Mouse (Mus musculus): ENCODE measurements at regions not wholly inside any gene's neighbourhood (a gene's known extent, or its start where the extent isn't known, plus 50 kb on each side); places are given as distances from the start of the nearest gene placed in this dataset.
"Not testable (repeated sequence)": the region's sequence is repeated elsewhere in the genome, so short reads cannot be mapped to it uniquely, and the experiment has no call there.

- not testable (repeated sequence) for ATAC-seq (ENCODE audit: low FRiP score); H3K27ac ChIP-seq (ENCODE audit: low read depth, low read length)
These were observed 112.4 kb upstream of the Tmem150c start for GRCm38 (mm10) chr5:100271975-100272374.

GRCm38 (mm10) chr5:100270841-100271686, 111.5 kb upstream of the Tmem150c start:
- H3K4me2 ChIP-seq (replicated peaks; ENCODE audit: low read depth, low read length): no peak overlapping the region
- ATAC-seq (ENCODE audit: low FRiP score) (no peak), DNase-seq (ENCODE audit: low spot score) (no peak)
- no peak overlapping the region for H3K27ac ChIP-seq (ENCODE audit: low read depth, low read length)
- H3K27me3 ChIP-seq (ENCODE audit: control insufficient read depth, insufficient read depth, low read length): no peaks in the 10 kb centered on the region
- H3K4me1 ChIP-seq (replicated peaks; ENCODE audit: control insufficient read depth, insufficient read depth, low read length): no peaks in the 10 kb centered on the region
- WGBS: 57% methylated on average over 12 of the region's 12 CpGs
- H3K9me3 ChIP-seq (ENCODE audit: control insufficient read depth, low read length): no peaks in the 10 kb centered on the region
- no peaks in the 10 kb centered on the region for H3K36me3 ChIP-seq (ENCODE audit: control insufficient read depth, insufficient read depth, low read length)
- no peak overlapping the region for H3K4me3 ChIP-seq (ENCODE audit: low read depth, low read length)
- H3K9ac ChIP-seq (ENCODE audit: low read depth, low read length): no peak overlapping the region

More at GRCm38 (mm10) chr5:100271975-100272374, 112.4 kb upstream of the Tmem150c start:
- not testable (repeated sequence) for H3K4me2 ChIP-seq (replicated peaks; ENCODE audit: low read depth, low read length); H3K4me3 ChIP-seq (ENCODE audit: low read depth, low read length); H3K4me1 ChIP-seq (replicated peaks; ENCODE audit: control insufficient read depth, insufficient read depth, low read length); DNase-seq (ENCODE audit: low spot score); H3K9me3 ChIP-seq (ENCODE audit: control insufficient read depth, low read length); H3K27me3 ChIP-seq (ENCODE audit: control insufficient read depth, insufficient read depth, low read length); H3K9ac ChIP-seq (ENCODE audit: low read depth, low read length); H3K36me3 ChIP-seq (ENCODE audit: control insufficient read depth, insufficient read depth, low read length)
- 91% methylated on average over 9 of the region's 9 CpGs for WGBS

- Histone ChIP-seq H3K27me3 (ENCODE audit: control insufficient read depth, insufficient read depth, low read length) (no peaks in the 10 kb centered on the region), H3K4me2 (replicated peaks; ENCODE audit: low read depth, low read length) (no peak overlapping the region), H3K9ac (ENCODE audit: low read depth, low read length) (no peak overlapping the region), H3K36me3 (ENCODE audit: control insufficient read depth, insufficient read depth, low read length) (no peaks in the 10 kb centered on the region), H3K9me3 (ENCODE audit: control insufficient read depth, low read length) (no peaks in the 10 kb centered on the region), H3K4me1 (replicated peaks; ENCODE audit: control insufficient read depth, insufficient read depth, low read length) (no peaks in the 10 kb centered on the region), H3K4me3 (ENCODE audit: low read depth, low read length) (no peak overlapping the region), H3K27ac (ENCODE audit: low read depth, low read length) (no peak overlapping the region)
- ATAC-seq (ENCODE audit: low FRiP score): no peak
- no peak for DNase-seq (ENCODE audit: low spot score)
- WGBS: 70% methylated on average over 8 of the region's 8 CpGs
These were observed 108.7 kb upstream of the Tmem150c start for GRCm38 (mm10) chr5:100268111-100268878.

GRCm38 (mm10) chr5:100266671-100267510, 107.3 kb upstream of the Tmem150c start:
- WGBS: 73% methylated on average over 17 of the region's 17 CpGs
- ATAC-seq (ENCODE audit: low FRiP score): no peak
- Histone ChIP-seq H3K9me3 (ENCODE audit: control insufficient read depth, low read length) (no peaks in the 10 kb centered on the region), H3K27me3 (ENCODE audit: control insufficient read depth, insufficient read depth, low read length) (no peaks in the 10 kb centered on the region), H3K4me2 (replicated peaks; ENCODE audit: low read depth, low read length) (no peak overlapping the region), H3K9ac (ENCODE audit: low read depth, low read length) (no peak overlapping the region), H3K4me3 (ENCODE audit: low read depth, low read length) (no peak overlapping the region), H3K36me3 (ENCODE audit: control insufficient read depth, insufficient read depth, low read length) (no peaks in the 10 kb centered on the region), H3K27ac (ENCODE audit: low read depth, low read length) (no peak overlapping the region), H3K4me1 (replicated peaks; ENCODE audit: control insufficient read depth, insufficient read depth, low read length) (no peaks in the 10 kb centered on the region)
- no peak for DNase-seq (ENCODE audit: low spot score)

- no peaks in the 10 kb centered on the region for H3K36me3 ChIP-seq (ENCODE audit: control insufficient read depth, insufficient read depth, low read length)
- DNase-seq (ENCODE audit: low spot score) (no peak), ATAC-seq (ENCODE audit: low FRiP score) (peak; percentile 33; the same call in 1 of the 2 replicates)
- H3K4me1 ChIP-seq (replicated peaks; ENCODE audit: control insufficient read depth, insufficient read depth, low read length): no peaks in the 10 kb centered on the region
- H3K9ac ChIP-seq (ENCODE audit: low read depth, low read length): no peak overlapping the region
- no peak overlapping the region for H3K4me3 ChIP-seq (ENCODE audit: low read depth, low read length)
- WGBS: 53% methylated on average over 8 of the region's 8 CpGs
- no peak overlapping the region for H3K27ac ChIP-seq (ENCODE audit: low read depth, low read length)
- no peak overlapping the region for H3K4me2 ChIP-seq (replicated peaks; ENCODE audit: low read depth, low read length)
- no peaks in the 10 kb centered on the region for H3K9me3 ChIP-seq (ENCODE audit: control insufficient read depth, low read length)
- H3K27me3 ChIP-seq (ENCODE audit: control insufficient read depth, insufficient read depth, low read length): no peaks in the 10 kb centered on the region
These were observed 100.4 kb upstream of the Tmem150c start for GRCm38 (mm10) chr5:100259803-100260693.

- no peaks in the 10 kb centered on the region for H3K27me3 ChIP-seq (ENCODE audit: control insufficient read depth, insufficient read depth, low read length)
- H3K9ac ChIP-seq (ENCODE audit: low read depth, low read length): no peak overlapping the region
- ATAC-seq (ENCODE audit: low FRiP score) (no peak), DNase-seq (ENCODE audit: low spot score) (no peak)
- H3K9me3 ChIP-seq (ENCODE audit: control insufficient read depth, low read length): no peaks in the 10 kb centered on the region
- no peak overlapping the region for H3K4me2 ChIP-seq (replicated peaks; ENCODE audit: low read depth, low read length)
- H3K36me3 ChIP-seq (ENCODE audit: control insufficient read depth, insufficient read depth, low read length): no peaks in the 10 kb centered on the region
- no peak overlapping the region for H3K27ac ChIP-seq (ENCODE audit: low read depth, low read length)
- 80% methylated on average over 12 of the region's 12 CpGs for WGBS
- no peaks in the 10 kb centered on the region for H3K4me1 ChIP-seq (replicated peaks; ENCODE audit: control insufficient read depth, insufficient read depth, low read length)
- H3K4me3 ChIP-seq (ENCODE audit: low read depth, low read length): no peak overlapping the region
These were observed 99.5 kb upstream of the Tmem150c start for GRCm38 (mm10) chr5:100258952-100259710.

- no peak overlapping the region for H3K4me2 ChIP-seq (replicated peaks; ENCODE audit: low read depth, low read length)
- H3K4me1 ChIP-seq (replicated peaks; ENCODE audit: control insufficient read depth, insufficient read depth, low read length): no peaks in the 10 kb centered on the region
- H3K27me3 ChIP-seq (ENCODE audit: control insufficient read depth, insufficient read depth, low read length): no peaks in the 10 kb centered on the region
- no peak for ATAC-seq (ENCODE audit: low FRiP score)
- no peaks in the 10 kb centered on the region for H3K36me3 ChIP-seq (ENCODE audit: control insufficient read depth, insufficient read depth, low read length)
- WGBS: 92% methylated on average over 9 of the region's 9 CpGs
- H3K9me3 ChIP-seq (ENCODE audit: control insufficient read depth, low read length): no peaks in the 10 kb centered on the region
- DNase-seq (ENCODE audit: low spot score): no peak
- H3K27ac ChIP-seq (ENCODE audit: low read depth, low read length): no peak overlapping the region
- no peak overlapping the region for H3K9ac ChIP-seq (ENCODE audit: low read depth, low read length)
- no peak overlapping the region for H3K4me3 ChIP-seq (ENCODE audit: low read depth, low read length)
These were observed 95.7 kb upstream of the Tmem150c start for GRCm38 (mm10) chr5:100255276-100255675.

Data from hindbrain, embryonic 11.5 days (tissue).